Mouse (Mus musculus) right cerebral cortex, adult 18-20 months (tissue): ENCODE data around the gene Gapt.
A peak's percentile ranks its signal among the peaks of the same experiment; 100 is the strongest.
"Not testable (repeated sequence)": the region's sequence is repeated elsewhere in the genome, so short reads cannot be mapped to it uniquely, and the experiment has no call there.

Experiments
- DNase-seq: peaks from one replicate; pipeline ENCODE4 v3.0.0; 2022; ENCODE audit warnings: mixed read lengths

Gene Gapt

DNA sequence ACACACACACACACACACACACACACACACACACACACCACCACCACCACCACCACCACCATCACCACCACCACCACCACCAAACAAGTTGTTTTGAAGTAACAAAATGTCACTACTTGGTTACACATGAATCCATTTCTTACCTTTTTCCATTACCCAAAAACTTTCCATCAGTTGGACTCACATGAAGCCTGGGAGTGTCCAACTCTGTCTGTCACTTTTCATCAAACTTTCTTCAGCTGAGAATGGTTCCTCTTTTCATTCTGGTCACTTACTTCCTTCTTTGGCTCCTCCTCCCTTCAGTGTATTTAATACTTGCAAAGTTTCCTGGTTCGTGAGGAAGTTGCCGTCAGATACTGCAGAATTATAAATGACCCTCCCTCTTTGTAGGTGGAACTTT is at the start of gene Gapt:
Gene Gapt (minus strand): TSS at position 259 of the 400 bp plus-strand sequence.
- no peak for DNase-seq

DNA sequence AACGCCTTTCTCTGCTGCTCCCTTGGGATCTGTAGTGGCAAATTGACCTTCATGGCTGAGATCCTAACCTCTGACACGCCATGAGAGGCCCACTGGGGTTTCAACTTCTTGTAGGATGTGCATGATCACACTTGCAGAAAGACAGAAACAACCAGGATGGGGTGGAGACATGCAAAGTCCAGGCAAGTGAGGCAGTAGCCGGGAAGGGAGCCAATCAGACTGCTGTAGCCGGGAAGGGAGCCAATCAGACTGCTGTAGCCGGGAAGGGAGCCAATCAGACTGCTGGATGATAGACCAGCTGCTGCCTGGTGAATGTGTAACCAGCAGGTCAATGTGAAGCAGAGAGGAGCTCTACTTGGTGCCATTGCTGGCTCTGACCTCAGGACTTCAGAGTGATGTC is 49.2 kb upstream of the Gapt start:
- DNase-seq, result no peak

DNA sequence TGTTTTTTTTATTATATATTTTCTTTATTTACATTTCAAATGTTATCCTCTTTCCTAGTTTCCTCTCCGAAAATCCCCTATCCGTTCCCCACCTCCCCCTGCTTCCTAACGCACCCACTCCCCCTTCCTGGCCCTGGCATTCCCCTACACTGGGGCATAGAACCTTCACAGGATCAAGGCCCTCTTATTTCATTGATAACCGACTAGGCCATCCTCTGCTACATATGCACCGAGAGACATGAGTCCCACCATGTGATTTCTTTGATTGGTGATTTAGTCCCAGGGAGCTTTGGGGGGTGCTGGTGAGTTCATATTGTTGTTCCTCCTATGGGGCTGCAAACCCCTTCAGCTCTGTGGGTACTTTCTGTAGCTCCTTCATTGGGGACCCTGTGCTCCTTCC is 47.7 kb upstream of the Gapt start:
- not testable (repeated sequence) for DNase-seq

DNA sequence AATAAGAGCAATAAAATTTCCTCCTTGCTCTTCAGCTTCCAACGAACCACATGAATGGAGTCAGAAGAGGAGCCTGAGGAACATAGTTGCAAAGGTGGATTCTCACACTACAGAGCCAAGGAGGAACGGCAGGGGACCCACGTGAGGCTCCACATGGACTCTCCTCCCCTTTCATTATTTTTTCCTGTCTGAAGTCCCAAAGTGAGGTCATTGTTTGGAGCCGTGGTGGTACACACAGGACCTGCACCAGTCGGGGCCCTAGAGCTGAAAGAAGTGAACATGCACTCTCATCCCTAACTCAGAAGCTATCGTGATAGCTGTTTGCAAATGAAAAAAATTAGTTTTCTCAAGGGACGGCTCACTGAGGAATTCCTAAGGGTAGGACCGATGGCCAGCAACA is 47.1 kb upstream of the Gapt start:
- DNase-seq, result no peak

DNA sequence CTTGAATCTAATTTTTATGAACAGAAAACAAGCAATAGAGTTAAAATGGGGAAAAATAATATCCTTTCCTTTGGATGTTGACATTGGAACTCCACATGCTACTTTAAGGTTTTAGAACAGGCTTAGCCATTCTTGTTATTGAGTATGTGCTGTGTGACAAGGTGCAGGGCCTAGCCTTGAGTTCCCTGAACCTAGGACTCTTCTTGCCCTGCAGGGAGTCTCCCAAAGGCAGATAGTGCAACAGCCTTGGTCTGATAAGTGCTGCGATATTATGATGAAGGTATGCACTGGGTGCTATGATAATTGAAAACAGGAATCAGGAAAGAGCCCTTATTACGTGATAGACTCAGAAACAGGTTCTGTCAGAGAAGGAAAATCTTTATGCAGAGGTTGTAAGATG is 44.9 kb upstream of the Gapt start:
- no peak for DNase-seq

DNA sequence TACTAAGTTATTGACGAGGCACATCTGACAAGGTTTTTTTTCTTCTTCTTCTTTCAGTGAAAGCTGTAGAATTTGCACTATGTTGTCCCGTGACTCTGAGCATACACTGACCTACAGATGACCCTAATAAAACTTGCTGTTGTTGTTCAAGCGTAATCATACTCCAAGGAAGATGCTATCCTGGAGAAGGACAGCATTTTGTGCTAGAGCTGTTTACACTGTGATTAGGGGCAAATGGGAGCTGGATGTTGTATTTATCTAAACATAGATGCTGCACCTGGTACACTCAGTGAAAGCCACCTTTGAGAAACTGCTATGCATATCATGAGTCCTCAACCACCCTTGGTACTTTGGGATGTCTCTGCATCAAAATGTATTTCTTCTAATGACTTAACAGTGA is 44.4 kb upstream of the Gapt start:
- DNase-seq, result no peak

DNA sequence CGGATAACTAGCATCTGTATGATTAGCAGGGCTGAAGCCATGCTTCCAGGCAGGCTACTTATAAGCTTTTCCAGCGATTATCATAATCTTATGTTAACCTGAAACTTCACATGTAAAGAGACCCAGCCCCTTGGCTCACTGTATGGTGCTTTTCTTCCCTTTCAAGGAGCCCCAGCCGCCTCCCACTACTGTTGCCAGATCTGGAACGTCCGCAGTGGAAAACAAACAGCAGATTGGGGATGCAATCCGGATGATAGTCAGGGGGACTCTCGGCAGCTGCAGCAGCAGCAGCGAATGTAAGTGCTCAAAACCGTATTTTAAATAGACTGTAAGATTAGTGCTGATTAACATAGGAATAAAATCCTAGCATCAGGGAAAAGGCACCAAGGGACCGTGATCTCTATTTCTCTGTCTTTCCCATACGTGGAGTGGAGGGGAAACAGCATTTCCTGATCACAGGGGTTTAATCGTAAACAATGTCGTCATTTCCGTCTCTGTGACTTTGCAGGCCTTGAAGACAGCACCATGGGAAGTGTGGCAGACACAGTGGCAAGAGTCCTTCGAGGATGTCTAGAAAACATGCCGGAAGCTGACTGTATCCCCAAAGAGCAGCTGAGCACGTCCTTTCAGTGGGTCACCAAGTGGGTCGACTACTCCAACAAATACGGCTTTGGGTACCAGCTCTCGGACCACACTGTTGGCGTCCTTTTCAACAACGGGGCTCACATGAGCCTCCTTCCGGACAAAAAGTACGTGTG is 41.7 kb upstream of the Gapt start:
- no peak for DNase-seq

DNA sequence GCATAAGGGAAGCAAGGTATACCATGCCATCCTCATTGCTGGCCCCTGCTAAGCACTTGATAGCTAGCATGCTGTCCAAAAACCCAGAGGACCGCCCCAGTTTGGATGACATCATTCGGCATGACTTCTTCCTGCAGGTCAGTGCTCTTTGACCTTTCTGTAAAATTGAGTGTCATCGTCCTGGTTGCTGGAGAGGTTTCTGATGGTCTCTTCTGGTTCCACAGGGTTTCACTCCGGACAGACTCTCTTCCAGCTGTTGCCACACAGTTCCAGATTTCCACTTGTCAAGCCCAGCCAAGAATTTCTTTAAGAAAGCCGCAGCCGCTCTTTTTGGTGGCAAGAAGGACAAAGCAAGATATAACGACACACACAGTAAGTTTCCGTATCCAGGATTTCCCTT is 40.8 kb upstream of the Gapt start:
- DNase-seq, result no peak

DNA sequence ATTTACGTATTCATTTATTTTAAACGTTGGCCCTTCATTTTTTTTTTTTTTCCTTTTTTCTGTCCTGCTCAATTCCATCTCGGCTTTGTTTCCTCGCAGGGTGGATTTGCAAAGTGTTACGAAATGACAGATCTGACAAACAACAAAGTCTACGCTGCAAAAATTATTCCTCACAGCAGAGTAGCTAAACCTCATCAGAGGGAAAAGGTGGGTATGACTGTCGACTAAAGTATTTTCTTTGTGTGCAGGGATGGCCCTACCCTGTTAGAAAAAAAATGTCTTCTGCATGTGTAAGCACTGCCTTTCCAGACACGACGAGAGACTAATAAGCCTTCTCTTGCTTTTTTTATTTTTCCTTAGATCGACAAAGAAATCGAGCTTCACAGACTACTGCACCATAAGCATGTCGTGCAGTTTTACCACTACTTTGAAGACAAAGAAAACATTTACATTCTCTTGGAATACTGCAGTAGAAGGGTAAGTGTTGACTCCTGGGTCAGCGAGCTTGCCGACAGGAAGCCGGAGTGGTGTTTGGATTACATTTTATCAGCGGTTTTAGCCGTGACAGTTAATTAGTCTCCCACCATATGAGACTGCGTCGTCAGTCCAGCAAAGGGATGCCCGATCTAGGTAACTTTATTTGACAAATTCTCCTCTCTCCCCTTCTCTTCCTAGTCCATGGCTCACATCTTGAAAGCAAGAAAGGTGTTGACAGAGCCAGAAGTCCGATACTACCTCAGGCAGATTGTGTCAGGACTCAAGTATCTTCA is 39.1 kb upstream of the Gapt start:
- DNase-seq, result no peak

DNA sequence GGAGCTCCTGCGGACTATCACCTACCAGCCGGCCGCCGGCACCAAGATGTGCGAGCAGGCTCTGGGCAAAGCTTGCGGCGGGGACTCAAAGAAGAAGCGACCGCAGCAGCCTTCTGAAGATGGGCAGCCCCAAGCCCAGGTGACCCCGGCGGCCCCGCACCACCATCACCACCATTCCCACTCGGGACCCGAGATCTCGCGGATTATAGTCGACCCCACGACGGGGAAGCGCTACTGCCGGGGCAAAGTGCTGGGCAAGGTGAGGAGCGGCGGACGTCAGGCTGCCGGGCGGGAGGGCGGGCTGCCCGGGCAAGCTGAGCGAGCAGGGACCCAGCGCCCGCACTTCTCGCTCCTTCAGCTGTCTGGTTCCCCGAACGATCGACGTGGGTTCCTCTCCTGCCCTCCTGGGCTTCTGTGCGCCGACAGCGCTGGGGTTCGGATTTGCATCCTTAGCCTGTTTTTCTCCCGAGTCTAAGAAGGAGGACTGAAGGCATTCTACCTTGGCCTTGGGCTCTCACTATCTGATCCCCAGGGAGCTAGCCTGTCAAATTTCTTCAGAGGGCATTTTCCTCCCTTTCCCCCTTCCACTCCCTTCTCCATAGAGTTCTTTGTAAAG is 38.3 kb upstream of the Gapt start:
- no peak for DNase-seq

DNA sequence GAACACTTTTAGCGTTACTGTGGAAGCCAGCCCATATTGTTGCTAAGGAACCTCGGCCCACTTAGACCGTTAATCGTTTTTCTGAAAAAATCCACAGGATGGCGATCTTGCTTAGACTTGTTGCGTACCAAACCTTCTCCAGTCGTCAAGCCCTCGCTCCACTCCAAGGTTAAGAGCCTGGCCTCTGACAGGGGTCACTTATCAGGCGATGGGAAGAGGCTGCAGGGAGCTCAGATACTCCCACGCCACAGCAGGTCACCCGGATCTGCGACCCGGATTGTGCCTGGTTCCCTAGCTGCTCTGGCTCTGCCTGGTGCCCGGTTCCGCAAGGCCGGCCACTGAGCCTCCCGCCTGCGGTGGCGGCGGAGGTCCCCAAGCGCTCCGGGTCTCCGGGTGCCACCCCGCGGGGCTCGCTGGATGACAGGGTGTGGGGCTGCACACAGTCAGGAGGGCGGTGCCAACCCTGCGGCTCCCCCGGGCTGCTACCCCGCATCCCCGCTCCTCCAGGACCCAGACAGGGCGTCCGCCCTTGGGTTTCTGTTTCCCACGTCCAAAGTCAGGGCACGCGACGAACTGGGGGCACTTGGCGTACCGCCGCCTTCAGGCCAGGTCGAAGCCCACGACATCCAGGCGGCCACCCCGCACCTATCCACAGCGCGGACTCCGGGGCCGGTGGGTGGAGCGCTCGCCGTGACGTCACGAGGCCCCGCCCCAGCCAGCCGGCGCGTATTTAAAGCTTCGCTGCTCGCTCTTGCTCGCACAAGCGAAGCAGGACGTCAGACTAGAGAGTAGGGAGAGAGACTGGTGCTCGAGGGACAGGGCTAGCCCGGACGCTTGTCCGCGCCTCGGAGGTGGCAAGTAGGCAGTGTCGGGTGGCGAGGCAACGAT is 37.5 kb upstream of the Gapt start, which contains the start of gene Plk2:
Gene Plk2 (plus strand): TSS at position 756 of the 888 bp plus-strand sequence.
- DNase-seq, result peak; percentile 95

DNA sequence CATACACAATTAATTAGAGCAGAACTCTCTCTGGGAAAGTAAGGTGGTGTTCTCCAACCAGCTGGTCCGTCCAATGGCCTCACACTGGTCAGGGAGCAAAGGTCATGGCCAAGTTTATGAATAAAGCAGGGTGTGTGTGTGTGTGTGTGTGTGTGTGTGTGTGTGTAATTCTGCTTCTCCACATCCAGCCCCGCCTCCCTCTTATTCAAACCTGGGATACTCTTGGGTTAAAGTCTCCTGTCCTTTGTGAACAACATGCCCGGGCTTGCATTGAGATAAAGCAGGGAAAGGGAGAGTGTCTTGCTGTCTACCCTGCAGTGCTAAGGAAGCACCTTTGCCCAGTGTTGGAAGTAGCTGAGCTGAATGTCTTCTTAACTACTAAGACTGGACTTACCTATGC is 35.6 kb upstream of the Gapt start:
- no peak for DNase-seq

DNA sequence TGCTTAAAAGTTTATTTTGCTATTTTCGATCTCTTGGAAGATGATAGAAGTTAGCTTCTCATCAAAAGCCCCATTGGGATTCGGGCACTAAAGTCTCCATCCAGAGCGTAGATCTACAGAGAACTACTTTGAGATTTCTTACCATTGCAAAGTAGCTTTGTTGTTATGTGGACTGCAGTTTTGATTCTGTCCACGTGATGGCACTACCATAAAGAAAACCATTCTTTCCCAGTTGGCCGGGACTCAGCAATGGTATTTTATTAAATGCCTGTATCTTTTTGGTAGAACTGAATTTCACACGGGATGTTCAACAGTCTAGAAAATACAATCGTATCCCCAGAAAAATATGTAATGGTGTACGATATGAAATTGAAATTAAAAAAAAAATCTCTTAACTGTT is 35.2 kb upstream of the Gapt start:
- DNase-seq, result peak; percentile 79

DNA sequence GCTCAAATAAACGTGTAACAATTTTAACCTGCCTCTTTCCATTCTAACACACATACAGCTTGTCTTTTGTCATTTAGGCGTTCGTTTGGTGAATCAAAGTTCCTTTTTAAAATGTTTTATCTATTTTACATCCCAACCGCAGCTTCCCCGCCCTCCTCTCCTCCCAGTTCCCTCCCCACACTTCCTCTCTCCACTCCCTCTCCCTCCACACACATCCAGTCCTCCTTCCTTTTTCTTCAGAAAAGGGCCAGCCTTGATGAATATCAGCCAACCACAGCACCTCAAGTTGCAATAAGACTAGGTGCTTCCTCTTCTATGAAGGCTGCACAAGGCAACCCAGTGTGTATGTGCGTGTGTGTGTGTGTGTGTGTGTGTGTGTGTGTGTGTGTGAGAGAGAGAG is 27.5 kb upstream of the Gapt start:
- no peak for DNase-seq

DNA sequence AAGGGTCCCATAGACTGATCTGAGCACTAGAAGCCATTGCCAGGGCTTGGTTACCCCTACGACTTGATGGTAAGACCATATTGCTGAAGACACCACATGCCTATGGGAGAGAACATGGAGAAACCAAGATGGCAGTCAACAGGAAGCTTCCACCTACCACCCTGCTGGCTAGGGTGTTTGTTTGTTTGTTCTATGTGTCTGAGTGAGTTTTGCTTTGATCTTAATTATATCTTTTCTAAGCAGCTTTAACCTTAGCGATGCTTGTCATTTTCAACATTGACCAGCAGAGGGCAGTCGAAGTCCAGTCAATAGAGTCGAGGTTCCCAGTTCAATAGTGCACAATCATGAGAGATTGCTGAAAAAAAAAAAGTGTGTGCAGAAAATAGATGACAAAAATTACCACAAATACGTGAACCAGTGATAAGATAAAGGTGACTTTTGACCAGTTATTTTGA is 25.5 kb upstream of the Gapt start:
- no peak for DNase-seq

DNA sequence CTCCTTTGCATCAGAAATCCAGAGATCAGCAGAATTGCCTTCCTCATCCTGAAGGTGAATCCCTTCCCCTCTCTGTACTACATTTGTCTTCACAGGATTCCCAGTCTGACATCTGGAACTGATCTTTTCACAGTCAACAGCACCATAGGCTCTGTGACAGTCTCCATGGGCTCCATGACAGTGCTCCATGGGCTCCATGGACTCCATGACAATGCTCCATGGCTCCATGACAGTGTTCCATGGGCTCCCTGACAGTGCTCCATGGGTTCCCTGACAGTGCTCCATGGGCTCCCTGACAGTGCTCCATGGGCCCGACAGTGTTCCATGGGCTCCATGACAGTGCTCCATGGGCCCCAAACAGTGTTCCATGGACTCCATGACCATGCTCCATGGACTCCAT is 12.7 kb upstream of the Gapt start:
- no peak for DNase-seq

DNA sequence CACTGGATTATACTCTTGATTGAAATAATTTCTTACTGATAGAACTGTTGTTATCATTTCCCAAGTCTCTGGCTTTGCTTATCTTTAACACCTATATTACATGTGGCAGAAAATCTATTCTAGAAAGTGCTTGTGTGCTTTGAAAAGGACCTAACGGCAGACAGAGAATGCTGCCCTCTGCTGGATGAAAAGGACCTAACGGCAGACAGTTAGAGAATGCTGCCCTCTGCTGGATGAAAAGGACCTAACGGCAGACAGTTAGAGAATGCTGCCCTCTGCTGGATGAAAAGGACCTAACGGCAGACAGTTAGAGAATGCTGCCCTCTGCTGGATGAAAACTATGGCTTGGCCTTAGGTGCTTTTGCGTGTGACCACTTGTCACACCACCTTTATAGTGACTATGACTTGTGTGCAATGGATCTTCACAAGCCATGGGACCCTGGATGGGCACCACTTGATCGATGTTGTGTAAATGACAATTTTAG is 11.6 kb upstream of the Gapt start:
- peak; percentile 57 for DNase-seq

DNA sequence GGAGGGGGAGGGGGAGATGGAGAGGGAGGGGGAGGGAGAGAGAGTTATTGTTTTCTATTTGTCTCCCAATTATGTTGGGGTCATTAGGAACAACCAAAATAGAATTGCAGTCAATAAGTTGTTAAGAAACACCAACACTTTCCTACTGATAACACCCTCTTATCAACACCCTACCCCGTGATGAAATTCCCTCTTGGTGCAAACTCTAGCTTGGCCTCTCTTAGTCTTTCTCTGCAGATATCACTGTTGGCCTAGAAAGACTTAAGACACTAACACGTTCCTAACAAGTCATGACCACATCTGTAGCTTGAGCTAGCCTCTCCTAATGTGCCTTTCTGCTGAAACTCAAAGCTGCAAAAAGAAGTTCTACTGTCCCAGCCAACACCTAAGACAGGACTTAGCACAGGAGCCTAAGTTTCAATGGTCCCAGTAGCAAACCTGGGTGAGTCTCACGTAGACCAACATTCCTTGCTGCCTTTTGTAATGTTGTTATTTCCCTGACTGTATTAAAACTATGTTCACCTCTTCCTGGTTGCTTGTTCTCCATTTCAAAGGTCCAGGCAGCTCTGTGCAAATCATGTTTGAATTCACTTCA is 11.1 kb upstream of the Gapt start:
- DNase-seq, result no peak

DNA sequence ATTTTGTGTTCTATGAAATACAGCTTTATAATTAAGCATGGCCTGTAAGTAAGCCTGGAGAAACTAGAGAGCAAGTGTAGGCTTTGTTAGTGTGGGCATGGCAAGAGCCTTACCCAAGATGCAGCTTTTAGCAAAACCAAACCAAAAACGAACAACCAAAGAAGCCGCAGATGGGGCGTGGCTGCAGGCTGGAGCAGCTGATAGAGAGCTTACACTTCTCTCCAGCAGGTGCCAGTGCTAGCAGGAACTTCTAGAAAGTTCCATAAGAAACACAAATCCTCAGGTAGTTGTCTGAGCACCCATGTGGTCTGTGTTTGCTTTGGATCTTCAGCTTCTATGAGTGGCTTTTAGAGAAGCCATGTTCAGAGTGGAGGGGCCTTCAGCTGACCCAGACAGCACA is 9.5 kb upstream of the Gapt start:
- DNase-seq, result no peak

DNA sequence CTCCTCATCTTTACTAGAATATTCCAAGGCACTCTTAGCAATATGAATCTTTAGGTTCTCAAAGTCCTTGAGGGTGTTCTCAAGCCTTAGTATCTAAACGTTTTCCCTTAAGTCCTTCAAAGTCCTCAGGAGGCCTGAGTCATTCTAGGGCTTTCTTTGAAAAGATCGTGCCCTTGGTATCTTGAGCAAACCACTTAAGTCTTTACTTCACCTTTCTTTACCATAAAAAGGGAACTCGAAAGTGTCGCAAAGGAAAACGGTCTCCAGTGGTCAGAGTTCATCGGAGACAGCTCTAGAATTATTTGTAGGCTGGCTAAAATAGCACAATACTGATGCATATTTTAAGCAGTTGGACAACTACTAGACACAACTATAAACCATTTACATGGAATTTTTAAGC is 6.7 kb upstream of the Gapt start:
- DNase-seq, result no peak

DNA sequence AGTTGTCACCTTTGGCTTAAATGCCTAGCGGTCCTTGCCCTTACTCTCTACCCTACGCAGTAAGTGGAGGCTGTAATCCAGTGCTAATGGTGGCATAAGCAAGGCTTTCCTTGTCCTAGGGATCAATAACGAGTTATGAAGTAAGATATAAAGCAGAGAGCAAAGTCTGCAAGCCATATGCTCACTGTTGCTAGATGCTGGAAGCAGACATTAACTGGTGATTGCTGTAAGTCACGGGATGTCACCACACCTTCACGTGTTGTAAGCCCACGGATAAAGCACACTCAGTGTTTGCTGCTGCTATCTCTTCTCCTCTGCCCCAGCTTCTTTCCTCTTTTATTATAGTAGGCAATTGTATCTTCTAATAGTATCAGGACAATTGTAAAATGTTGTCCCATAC is 5.9 kb downstream of the Gapt start:
- DNase-seq, result no peak

DNA sequence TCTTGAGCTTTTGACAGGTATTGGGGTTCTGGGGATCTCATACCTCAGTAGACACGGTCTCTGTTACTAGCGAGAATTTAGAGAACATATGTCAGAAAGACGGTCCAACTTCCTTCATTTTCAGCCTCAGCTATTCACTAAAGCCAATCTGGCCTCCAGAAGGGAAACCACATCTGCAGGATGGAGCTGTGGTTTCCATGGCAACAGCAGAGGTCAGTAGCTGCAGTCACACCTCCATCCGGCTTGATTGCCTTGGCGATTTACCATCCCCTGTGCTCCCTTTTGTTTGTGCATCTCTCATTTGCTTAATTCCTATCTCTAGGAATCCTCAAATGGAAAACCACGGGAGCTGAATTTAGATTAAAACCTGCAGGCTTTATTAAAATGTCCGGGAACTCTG is 10.3 kb downstream of the Gapt start:
- no peak for DNase-seq
